Mouse (Mus musculus) lung, postnatal 0 days (tissue): ENCODE data around the gene Hhex.
A peak's percentile ranks its signal among the peaks of the same experiment; 100 is the strongest.

ENCODE experiments used
- CTCF ChIP-seq: IDR thresholded peaks from 2 replicates; pipeline ENCODE4 v1.5.1; 2016; ENCODE audit warnings: antibody characterized with exemption, mild to moderate bottlenecking
- EP300 ChIP-seq: IDR thresholded peaks from 2 replicates; pipeline ENCODE4 v1.6.1; 2016; ENCODE audit warnings: antibody characterized with exemption, mild to moderate bottlenecking, control low read depth

GRCm38 (mm10) chr19:37418294-37418693 is 16.3 kb upstream of the Hhex start:
- TF ChIP-seq EP300 (no peak), CTCF (peak; percentile 71)
